ENCODE assay signal across 9 mouse cellular contexts in the genomic region with DNA sequence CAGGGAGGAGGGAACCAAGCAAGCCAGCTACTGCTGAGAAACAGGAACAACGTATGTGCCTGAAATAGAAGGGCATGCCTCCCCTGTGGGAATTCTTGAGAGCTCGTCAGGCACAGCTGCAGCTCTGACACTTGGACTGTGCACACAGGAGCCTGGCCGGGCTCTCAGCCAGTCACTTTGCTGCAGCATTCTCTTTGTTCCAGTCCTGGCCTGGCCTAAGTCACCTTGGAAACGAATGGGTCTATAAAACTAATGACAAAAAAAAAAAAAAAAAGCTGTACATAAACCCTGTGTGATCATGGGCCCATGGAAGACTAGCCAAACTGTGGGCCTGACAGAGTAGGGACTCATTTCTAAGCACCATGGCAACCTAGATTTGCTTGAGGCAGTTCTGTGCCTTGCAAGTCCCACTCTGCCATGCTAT. TPM values are rescaled to one million over a fixed set of nuclear protein-coding genes. Genes with fewer than 3 reads are reported as not detected.
DNase-seq lines count a peak whose midpoint lies in the region; ATAC-seq lines count a peak whose summit lies in the region.
"Had no signal": no experiment of that assay in that cellular context is flagged by ENCODE, and none has a peak within 500 bp of the region (broad histone marks: within the 10 kb centered on the region; RNA-seq: fewer than 3 reads in every experiment).

No protein-coding gene starts in this region.

- H3K9ac ChIP-seq in hindbrain, embryonic 15.5 days: no peak overlapping the region
- H3K9ac ChIP-seq in limb, embryonic 11.5 days (ENCODE audit: low read length): no peak overlapping the region

- no peak overlapping the region for H3K4me2 ChIP-seq in hindbrain, embryonic 15.5 days
- H3K4me2 ChIP-seq in limb, embryonic 11.5 days (ENCODE audit: low read depth, severe bottlenecking): no peak overlapping the region

- no peak overlapping the region for H3K4me3 ChIP-seq in hindbrain, embryonic 15.5 days
- no peak overlapping the region for H3K4me3 ChIP-seq in limb, embryonic 11.5 days (ENCODE audit: low read depth, low read length)

- WGBS in hindbrain, embryonic 15.5 days: 4% methylated on average over 4 of the region's 4 CpGs
- 11% methylated on average over 4 of the region's 4 CpGs for WGBS in limb, embryonic 11.5 days

- peak; percentile 44 for DNase-seq in adrenal gland, postnatal 10 days
- no peak for DNase-seq in adrenal gland, postnatal 14 days
- peak; percentile 18 for DNase-seq in ZHBTc4 (ENCODE audit: low read depth, low spot score)
- peak; percentile 15 to 20 for DNase-seq in frontal cortex, postnatal 36 days (ENCODE audit: low spot score in 2 of 2)
- peak; percentile 56 for DNase-seq in limb, embryonic 11.5 days (ENCODE audit: low spot score)
- peak; percentile 26 for DNase-seq in right cerebral cortex, adult 18-20 months

- H3K27ac ChIP-seq in hindbrain, embryonic 15.5 days (replicated peaks): peak overlapping the region; percentile 74
- H3K27ac ChIP-seq in limb, embryonic 11.5 days (replicated peaks; ENCODE audit: low read depth, low read length): peak overlapping the region; percentile 57
- H3K27ac ChIP-seq: macrophage had no signal

- H3K36me3 ChIP-seq in hindbrain, embryonic 15.5 days: no peaks in the 10 kb centered on the region
- no peaks in the 10 kb centered on the region for H3K36me3 ChIP-seq in limb, embryonic 11.5 days (ENCODE audit: control insufficient read depth, insufficient read depth, low read length)

- ATAC-seq in hindbrain, embryonic 15.5 days (ENCODE audit: low FRiP score, low read depth): peak; percentile 93
- ATAC-seq in limb, embryonic 11.5 days (ENCODE audit: insufficient number of reproducible peaks, low FRiP score, low TSS enrichment, low read depth): peak; percentile 92
- no peak for ATAC-seq in activated CD4-positive, CD25-positive, alpha-beta regulatory T cell, adult 4 months

- no peaks in the 10 kb centered on the region for H3K9me3 ChIP-seq in hindbrain, embryonic 15.5 days
- no peaks in the 10 kb centered on the region for H3K9me3 ChIP-seq in limb, embryonic 11.5 days (ENCODE audit: control insufficient read depth, low read length)

- H3K27me3 ChIP-seq in hindbrain, embryonic 15.5 days: no peaks in the 10 kb centered on the region
- no peaks in the 10 kb centered on the region for H3K27me3 ChIP-seq in limb, embryonic 11.5 days (ENCODE audit: control insufficient read depth, insufficient read depth, low read length)

- peaks cover 24% of the 10 kb centered on the region for H3K4me1 ChIP-seq in hindbrain, embryonic 15.5 days (replicated peaks)
- H3K4me1 ChIP-seq in limb, embryonic 11.5 days (ENCODE audit: control insufficient read depth, insufficient read depth, low read length): peaks cover 8% of the 10 kb centered on the region; the same call in 1 of the 2 replicates

RNA-seq across cellular contexts. Expression of gene 1500015O10Rik, which starts 31.8 kb away (rescaled TPM):
- 10 to 100 TPM; 74.8 to 75.3 TPM for total RNA-seq in adrenal gland, postnatal 10 days (2021)
- total RNA-seq in adrenal gland, postnatal 14 days (2021): 91.3 and 108 TPM in 2 replicates
- 39.5 and 47.7 TPM in 2 replicates for polyA plus RNA-seq in hindbrain, embryonic 15.5 days (2015; fragmentation: Nextera tagmentation; extraction: Ambion mirVana)
- 0.50 and 0.51 TPM in 2 replicates for polyA plus RNA-seq in limb, embryonic 11.5 days (2014; fragmentation: Nextera tagmentation; extraction: Ambion mirVana)
- polyA plus RNA-seq in activated CD4-positive, CD25-positive, alpha-beta regulatory T cell, adult 4 months (2017; shearing (Covaris generic)): not detected
- polyA plus RNA-seq: macrophage had no signal

Comparison
In these comparisons a context has a peak if more than half of its experiments do, and no peak if none do; other contexts are left out.
1. RNA of gene 1500015O10Rik, which starts 31.8 kb away (polyA plus RNA-seq): 39.5 to 47.7 TPM in hindbrain, embryonic 15.5 days; 0.50 to 0.51 TPM in limb, embryonic 11.5 days and not detected in activated CD4-positive, CD25-positive, alpha-beta regulatory T cell, adult 4 months; every median in the first group is over 10 times any median in the second.